Mouse (Mus musculus): Measurements from ENCODE around the gene Sirt5. TPM values are rescaled to one million over a fixed set of nuclear protein-coding genes. Genes with fewer than 3 reads are reported as not detected.

Sirt5 gene
- polyA plus RNA-seq (2021; fragmentation: Nextera tagmentation): 21.1 and 23.2 TPM in 2 replicates
- long read RNA-seq, experiment 1, transcript Sirt5-211 (9 exons, 1,398 nt): major isoform, 9 of 31 reads
- long read RNA-seq, experiment 1, partial matches to known transcripts: 13 of 31 reads
- long read RNA-seq, experiment 1, other reads (novel, unspliced or antisense): 5 of 31 reads
- long read RNA-seq, experiment 2, transcript Sirt5-211 (9 exons, 1,398 nt): major isoform, 29 of 72 reads
- long read RNA-seq, experiment 2, transcript Sirt5-206 (9 exons, 1,548 nt): minor isoform, 5 of 72 reads
- long read RNA-seq, experiment 2, partial matches to known transcripts: 7 of 72 reads
- long read RNA-seq, experiment 2, other reads (novel, unspliced or antisense): 27 of 72 reads

DNA sequence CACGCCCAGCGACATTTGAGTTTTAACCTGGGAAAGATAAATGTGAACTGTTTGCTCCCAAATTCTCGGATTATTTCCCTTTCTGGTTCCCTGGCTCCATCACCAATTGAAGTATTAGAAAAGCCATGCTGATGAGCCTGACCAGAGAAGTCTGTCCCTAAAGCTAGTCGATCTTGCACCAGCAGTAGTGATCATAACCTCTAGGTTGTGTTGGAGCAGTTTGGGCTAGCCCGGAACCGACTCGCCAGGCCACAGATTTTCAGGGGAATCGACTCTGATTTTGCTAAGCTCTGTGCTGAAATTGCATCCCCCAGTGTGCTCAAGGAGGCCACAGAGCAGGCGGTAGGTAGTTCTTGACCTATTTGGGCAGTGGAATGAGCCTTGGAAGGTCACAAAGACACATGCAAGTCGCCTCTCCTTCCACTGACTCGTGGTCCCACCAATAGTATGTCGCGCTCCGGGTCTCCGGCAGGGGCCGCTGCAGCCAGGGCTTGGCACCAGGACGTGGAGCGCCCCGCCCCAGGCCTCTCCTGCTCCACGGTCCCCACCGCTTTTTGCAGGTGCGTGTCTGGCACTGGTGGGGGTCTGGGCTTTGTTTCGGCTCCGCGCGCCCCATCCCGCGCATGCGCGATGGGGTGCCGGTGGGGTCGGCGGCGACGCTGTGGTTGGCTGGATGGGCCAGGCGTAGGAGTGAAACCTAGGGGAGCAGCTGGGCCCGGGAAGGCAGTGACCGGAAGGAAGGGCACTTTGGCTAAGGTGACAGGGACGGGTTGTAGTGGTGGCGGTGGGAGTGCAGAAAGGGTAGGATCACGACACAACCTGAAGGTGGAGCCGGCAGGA, at the start of gene Sirt5:
Gene Sirt5 (plus strand): TSS at position 512 of the 840 bp plus-strand sequence.

DNA sequence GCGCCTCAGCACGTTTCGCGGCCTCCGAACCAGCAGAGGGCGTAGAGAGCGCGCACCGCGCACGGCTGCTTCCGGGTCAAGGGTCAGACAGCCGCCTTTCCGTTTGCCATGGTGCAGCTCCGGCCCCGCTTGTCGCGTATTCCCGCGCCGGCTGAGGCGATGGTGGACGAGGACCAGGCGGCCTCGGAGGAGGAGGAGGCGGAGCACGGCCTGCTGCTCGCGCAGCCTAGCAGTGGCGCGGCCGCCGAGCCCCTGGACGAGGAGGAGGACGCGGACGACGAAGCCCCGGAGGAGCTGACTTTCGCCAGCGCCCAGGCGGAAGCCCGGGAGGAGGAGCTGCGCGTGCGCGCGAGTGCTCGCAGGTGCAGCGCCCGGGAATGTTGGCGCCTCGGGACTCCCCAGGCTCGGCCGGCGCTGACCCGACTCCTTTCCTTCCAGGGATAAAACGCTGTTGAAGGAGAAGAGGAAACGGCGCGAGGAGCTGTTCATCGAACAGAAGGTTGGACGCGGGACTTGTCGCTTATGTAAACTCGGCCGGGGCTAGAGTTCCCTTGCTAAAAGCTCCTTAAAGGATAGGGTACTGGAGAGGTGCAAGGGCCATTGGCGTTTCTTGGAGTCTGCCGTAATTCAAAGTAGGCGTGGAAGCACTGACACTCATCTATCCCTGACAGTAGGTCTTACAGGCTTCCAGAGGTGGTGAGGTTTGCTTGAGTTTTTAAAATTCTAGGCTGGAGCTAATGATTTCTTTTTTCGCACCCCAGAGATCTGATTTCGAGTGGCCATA, 33.2 kb downstream of the Sirt5 start, which contains the start of gene Nol7:
Gene Nol7 (plus strand): TSS at position 94 of the 784 bp plus-strand sequence.

Other genes starting within 250 kb of the Sirt5 start
- gene Tbc1d7, start 194.0 kb upstream of the Sirt5 start, polyA plus RNA-seq (2021; fragmentation: Nextera tagmentation): 41.1 and 45.5 TPM in 2 replicates
- 5.7 and 6.3 TPM in 2 replicates for gene Gfod1, start 61.3 kb upstream of the Sirt5 start, polyA plus RNA-seq (2021; fragmentation: Nextera tagmentation)
- gene Nol7, start 32.9 kb downstream of the Sirt5 start, polyA plus RNA-seq (2021; fragmentation: Nextera tagmentation): 183 and 189 TPM in 2 replicates
- 11.2 and 11.3 TPM in 2 replicates for gene Ranbp9, start 115.8 kb downstream of the Sirt5 start, polyA plus RNA-seq (2021; fragmentation: Nextera tagmentation)
- 14.9 and 16.9 TPM in 2 replicates for gene Mcur1, start 194.7 kb downstream of the Sirt5 start, polyA plus RNA-seq (2021; fragmentation: Nextera tagmentation)

All from layer of hippocampus, adult 6 months (tissue).